Comparison of ENCODE assay signal across 10 mouse cellular contexts in the genomic region with DNA sequence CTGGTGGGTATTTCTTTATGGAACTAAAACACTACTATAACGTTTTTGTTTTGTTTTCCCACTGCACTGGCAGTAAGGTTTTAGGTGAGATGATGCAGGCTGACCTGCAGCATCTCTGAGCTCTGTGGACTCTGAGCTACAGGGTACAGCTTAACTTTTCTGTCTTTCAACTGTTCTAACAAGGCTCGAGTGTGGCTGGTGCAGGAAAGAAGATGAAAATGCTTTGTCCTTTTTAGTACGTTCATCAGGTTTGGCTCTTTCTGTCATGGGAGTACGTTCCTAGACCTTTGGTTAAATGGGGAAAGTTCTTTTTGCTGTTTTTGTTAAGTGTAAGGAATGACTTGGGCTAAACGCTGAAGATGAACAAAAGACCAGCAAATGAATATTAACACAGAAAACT. TPM values are rescaled to one million over a fixed set of nuclear protein-coding genes. Genes with fewer than 3 reads are reported as not detected.
A peak's percentile ranks its signal among the peaks of the same experiment; 100 is the strongest.
DNase-seq lines count a peak whose midpoint lies in the region; ATAC-seq lines count a peak whose summit lies in the region.
"Had no signal": no experiment of that assay in that cellular context is flagged by ENCODE, and none has a peak within 500 bp of the region (broad histone marks: within the 10 kb centered on the region; RNA-seq: fewer than 3 reads in every experiment).

No protein-coding gene starts in this region.

- no peak for DNase-seq in heart, adult 18-20 months
- peak; percentile 37 for DNase-seq in Muller cell, postnatal 12 days (ENCODE audit: inconsistent ontology term)
- DNase-seq in mesoderm, embryonic 11.5 days (ENCODE audit: low read depth, low spot score) = peak; percentile 9
- DNase-seq in thymus, adult 18-20 months = no peak
- no peak for DNase-seq in layer of hippocampus, adult 8-10 months (ENCODE audit: low spot score in 2 of 2)
- DNase-seq in layer of hippocampus, adult 9-11 months = no peak
- DNase-seq: thymus, adult 2 months had no signal

- H3K36me3 ChIP-seq in heart, embryonic 11.5 days (ENCODE audit: control insufficient read depth, insufficient read depth, low read length) = no peaks in the 10 kb centered on the region
- no peaks in the 10 kb centered on the region for H3K36me3 ChIP-seq in forebrain, embryonic 15.5 days

- H3K4me3 ChIP-seq in heart, embryonic 11.5 days (ENCODE audit: low read depth, low read length) = peak overlapping the region; percentile 45
- peak overlapping the region; percentile 45 for H3K4me3 ChIP-seq in forebrain, embryonic 15.5 days

- WGBS in heart, embryonic 11.5 days (ENCODE audit: insufficient replicate concordance) = 54% methylated on average over 5 of the region's 5 CpGs
- 18% methylated on average over 5 of the region's 5 CpGs for WGBS in forebrain, embryonic 15.5 days

- peak overlapping the region; percentile 63 for H3K4me2 ChIP-seq in heart, embryonic 11.5 days
- peak overlapping the region; percentile 62 for H3K4me2 ChIP-seq in forebrain, embryonic 15.5 days (replicated peaks)

- H3K9me3 ChIP-seq in heart, embryonic 11.5 days (replicated peaks; ENCODE audit: control insufficient read depth, low read length) = no peaks in the 10 kb centered on the region
- no peaks in the 10 kb centered on the region for H3K9me3 ChIP-seq in forebrain, embryonic 15.5 days

- H3K4me1 ChIP-seq in heart, embryonic 11.5 days (ENCODE audit: control insufficient read depth, insufficient read depth, low read length) = no peaks in the 10 kb centered on the region
- peaks cover 17% of the 10 kb centered on the region for H3K4me1 ChIP-seq in forebrain, embryonic 15.5 days

- ATAC-seq in heart, embryonic 11.5 days (replicated peaks; ENCODE audit: insufficient number of reproducible peaks, low FRiP score, low TSS enrichment) = no peak
- no peak for ATAC-seq in forebrain, embryonic 15.5 days (replicated peaks)
- ATAC-seq: activated CD4-positive, CD25-positive, alpha-beta regulatory T cell, adult 4 months had no signal

- no peak overlapping the region for H3K27ac ChIP-seq in heart, embryonic 11.5 days (ENCODE audit: low read depth, low read length)
- H3K27ac ChIP-seq in forebrain, embryonic 15.5 days (replicated peaks) = no peak overlapping the region

- no peak overlapping the region for H3K9ac ChIP-seq in heart, embryonic 11.5 days (ENCODE audit: low read depth, low read length)
- 0 out of 2 replicates have a peak overlapping the region, but pooled peaks have one; percentile 20 for H3K9ac ChIP-seq in forebrain, embryonic 15.5 days (replicated peaks)

- peaks cover 2% of the 10 kb centered on the region; the same call in 1 of the 2 replicates for H3K27me3 ChIP-seq in heart, embryonic 11.5 days (ENCODE audit: control insufficient read depth, insufficient read depth, low read length)
- H3K27me3 ChIP-seq in forebrain, embryonic 15.5 days = no peaks in the 10 kb centered on the region

RNA-seq across cellular contexts. Expression of gene Tnfaip6, which starts 0.7 kb away (rescaled TPM):
- polyA plus RNA-seq in heart, embryonic 11.5 days (2014; fragmentation: Nextera tagmentation; extraction: Ambion mirVana) = 3.7 and 4.9 TPM in 2 replicates
- total RNA-seq in heart, adult 18-20 months (2021) = under 1 TPM; 0.45 to 0.59 TPM
- polyA plus RNA-seq in forebrain, embryonic 15.5 days (2015; fragmentation: Nextera tagmentation; extraction: Ambion mirVana) = 6.4 and 6.6 TPM in 2 replicates
- 10 to 100 TPM in 2 of 4 experiments, 1 to 10 TPM in 2; 9.5 to 13.3 (median 10.1) TPM for total RNA-seq in layer of hippocampus, adult 8-10 months (2022)
- polyA plus RNA-seq: activated CD4-positive, CD25-positive, alpha-beta regulatory T cell, adult 4 months had no signal

RNA-seq across cellular contexts. Expression of gene Rif1, which starts 34.1 kb away (rescaled TPM):
- 27.9 and 29.8 TPM in 2 replicates for polyA plus RNA-seq in heart, embryonic 11.5 days (2014; fragmentation: Nextera tagmentation; extraction: Ambion mirVana)
- 10 to 100 TPM; 20.6 to 22.0 TPM for total RNA-seq in heart, adult 18-20 months (2021)
- 25.1 and 31.0 TPM in 2 replicates for polyA plus RNA-seq in forebrain, embryonic 15.5 days (2015; fragmentation: Nextera tagmentation; extraction: Ambion mirVana)
- total RNA-seq in layer of hippocampus, adult 8-10 months (2022) = 10 to 100 TPM; 24.3 to 27.6 (median 25.1) TPM

Comparison
In these comparisons a context has a peak if more than half of its experiments do, and no peak if none do; other contexts are left out.
1. DNase-seq: peak in Muller cell, postnatal 12 days (single experiment) and mesoderm, embryonic 11.5 days (single experiment); none in heart, adult 18-20 months (0 of 2), thymus, adult 18-20 months (0 of 2), layer of hippocampus, adult 8-10 months (0 of 2) and layer of hippocampus, adult 9-11 months (single experiment).
2. RNA of gene Tnfaip6, which starts 0.7 kb away (total RNA-seq): 9.5 to 13.3 TPM in layer of hippocampus, adult 8-10 months; 0.45 to 0.59 TPM in heart, adult 18-20 months; every median in the first group is over 4 times any median in the second.